Mouse (Mus musculus) fibroblast of lung, adult 2 months (primary cell): Measurements from ENCODE around the gene Syt2.

Experiments
- DNase-seq: peaks from one replicate; pipeline ENCODE4 v3.0.0-alpha.2; 2011; ENCODE audit warnings: low read depth

The Syt2 gene

DNA sequence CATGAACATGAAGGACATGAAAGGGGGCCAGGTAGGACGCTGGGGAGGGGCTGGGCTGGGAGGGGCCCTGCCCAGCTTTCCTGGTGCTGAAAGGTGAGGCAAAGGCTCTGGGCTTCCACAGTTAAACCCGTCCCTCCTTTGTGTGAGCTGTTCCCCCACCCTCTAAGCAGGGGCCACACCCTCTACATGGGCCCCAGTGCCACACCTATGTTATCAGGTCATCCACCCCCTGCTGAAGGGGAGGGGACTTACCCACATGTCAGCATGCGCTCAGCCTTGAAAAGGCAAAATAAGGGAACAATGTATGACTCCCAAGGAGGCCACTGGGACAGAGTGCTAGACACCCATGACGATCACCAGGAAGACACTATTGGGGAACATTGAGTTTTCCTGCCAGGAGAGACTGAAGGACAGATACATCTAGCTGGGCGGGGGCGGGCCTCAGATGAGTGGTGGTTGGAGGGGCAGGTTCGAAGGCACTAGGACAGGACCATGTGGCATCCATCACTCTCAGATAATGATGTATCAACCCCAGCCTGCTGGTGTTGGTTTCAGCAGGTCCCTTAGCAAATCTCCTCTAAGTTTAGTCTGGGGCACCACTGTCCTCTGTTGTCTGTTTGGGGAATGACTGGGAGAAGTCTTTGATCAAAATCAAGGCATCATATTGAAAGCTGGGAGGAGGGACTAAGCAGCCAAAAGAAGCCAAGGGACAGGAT lies 95.6 kb downstream of the Syt2 start:
- no peak for DNase-seq

DNA sequence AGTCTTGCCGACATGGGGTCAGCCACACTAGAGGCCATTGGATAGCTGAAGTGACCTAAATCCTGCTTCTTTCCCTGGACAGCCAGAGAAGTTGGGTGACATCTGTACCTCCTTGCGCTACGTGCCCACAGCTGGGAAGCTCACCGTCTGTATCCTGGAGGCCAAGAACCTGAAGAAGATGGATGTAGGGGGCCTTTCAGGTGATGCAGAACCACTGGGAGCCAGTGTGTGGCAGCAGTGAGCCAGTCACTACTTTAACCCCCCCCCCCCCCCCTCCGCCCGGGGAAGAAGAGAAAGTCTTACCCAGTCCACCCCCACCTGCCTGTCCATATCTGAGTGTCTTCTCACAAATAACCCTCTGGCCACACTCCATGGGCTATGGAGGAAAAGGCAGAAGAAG lies 99.2 kb downstream of the Syt2 start:
- DNase-seq = no peak

DNA sequence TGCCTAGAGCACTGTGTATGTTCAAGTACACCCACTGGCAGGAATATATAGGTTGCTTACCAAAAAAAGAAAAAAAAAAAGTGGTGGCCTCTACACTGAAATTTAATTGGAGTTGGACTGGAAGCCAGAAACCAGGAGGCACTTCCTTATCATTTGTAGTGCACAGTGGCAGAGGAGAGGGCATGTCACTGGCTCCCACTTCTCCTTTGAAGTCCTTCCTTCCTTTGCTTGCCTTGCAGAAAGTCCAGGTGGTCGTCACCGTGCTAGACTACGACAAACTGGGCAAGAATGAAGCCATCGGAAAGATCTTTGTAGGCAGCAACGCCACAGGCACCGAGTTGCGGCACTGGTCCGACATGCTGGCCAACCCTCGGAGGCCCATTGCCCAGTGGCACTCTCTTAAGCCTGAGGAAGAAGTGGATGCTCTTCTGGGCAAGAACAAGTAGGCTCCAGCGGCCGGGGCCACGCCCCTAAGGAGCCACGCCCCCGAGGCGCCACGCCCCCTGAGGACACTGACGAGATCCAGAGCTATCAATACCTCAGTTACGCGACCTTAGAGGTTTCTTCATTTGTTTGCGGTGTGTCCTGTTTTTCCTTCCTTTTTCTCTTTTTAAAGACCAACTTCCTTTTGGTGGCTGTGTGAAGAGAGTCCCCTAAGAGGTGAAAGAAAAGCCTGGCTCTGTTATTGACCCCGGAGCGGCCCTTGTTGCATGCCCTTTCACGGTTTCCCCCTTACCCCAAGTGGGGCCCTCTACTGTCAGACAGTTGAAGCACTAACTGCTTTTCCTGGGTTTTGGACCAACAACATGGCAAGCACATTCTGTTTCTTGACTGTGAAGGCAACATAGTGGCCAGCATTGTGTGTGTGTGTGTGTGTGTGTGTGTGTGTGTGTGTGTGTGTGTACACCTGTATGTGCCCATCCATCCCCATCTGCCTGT lies 101.0 kb downstream of the Syt2 start:
- DNase-seq = no peak

DNA sequence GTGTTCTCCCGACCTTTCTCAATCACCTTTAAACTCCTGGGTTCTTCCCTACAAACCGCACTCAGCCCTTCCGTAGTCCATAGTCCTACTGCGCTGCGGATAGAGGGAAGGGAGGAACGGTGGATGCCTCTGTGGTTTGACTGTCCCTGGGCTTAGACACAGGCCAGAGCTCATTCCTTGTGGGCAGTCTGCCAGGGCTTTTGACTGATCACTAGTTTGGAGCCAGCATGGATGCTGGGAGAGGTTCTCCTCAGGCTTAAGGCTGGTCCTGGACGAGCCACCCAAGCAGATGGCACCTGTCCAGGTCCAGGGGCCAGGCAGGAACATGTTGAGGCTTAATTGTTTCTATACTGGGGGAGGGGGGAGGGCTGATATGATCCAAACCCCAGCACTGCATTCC lies 103.4 kb downstream of the Syt2 start:
- DNase-seq = no peak

DNA sequence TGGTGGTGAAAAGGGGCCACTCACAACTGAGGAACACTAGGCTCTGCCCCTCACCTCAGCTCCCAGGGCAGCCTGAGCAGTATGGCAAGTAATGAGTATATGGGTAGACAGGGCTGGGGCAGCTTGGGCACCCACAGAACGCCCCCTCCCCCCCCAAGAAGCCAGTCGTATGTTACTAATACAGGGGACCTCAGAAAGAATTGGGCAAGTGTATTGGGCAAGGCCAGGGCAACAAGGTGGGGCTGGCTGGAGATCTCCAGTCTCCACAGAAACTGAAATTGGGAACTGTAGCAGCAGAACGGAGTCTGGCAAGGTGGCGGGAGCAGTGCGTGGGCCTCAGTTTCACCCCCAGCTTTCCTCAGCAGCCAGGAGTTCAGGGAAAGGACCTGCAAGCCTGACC lies 106.0 kb downstream of the Syt2 start:
- DNase-seq = no peak

DNA sequence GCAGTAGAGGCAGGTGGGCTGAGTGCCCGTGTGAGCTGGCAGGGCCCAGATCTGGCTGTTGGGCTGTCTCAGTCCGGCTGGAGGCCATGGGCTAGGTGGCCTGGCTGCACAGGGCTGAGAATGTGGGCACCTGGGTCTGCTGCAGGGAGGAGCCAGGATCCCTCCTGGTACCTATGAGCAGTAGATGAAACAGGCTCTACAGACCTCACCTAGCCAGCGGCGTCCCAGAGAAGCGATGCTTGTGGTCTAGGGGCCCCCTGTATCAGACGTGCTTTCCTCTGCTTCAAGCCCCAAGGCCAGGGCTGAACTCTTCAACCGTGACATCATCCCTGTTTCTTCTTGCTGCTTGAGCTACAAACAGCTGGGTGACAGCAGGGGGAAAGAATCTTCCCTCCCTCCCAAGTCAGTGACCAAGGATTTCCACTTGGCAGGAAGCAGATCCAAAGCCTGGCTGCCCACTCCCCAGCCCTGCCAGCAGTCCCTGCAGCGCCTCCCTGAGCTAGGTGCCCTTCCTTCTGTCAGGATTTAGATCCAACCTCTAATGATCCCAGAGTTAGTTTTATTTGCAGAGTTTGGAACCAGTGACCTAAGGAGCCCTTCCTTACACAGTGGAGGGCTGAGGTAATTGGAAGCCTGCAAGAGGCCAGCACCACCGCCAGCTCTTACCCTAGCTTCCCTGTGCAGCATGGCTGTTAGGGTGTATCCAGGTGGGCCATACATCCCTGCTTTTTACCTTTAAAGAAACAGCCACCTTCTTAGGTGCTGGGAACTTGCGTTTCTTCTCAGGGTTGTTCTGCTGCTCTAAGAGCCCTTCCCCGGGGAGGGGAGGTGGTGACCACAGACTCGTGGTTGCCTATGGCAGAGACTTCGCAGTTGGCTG lies 107.5 kb downstream of the Syt2 start:
- no peak for DNase-seq

DNA sequence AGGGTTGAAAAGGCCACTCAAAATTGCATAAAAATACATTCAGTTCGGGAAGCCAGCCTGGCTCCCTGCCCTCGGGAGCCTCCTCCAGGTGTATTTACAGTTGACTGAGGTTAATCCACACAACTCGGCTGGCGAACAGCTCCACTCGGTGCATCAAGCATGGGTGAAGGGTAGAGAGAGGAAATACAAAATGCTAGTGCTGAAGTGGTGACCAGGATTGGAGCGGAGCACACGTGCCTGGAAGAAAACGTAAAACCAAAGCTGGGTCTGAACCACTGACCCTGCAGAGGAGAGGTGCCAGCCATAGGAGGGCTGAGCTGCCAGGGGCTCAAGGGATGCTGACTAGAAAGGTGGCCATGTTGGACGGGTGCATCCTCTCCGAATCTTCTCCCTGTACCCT lies 108.3 kb downstream of the Syt2 start:
- DNase-seq = no peak

DNA sequence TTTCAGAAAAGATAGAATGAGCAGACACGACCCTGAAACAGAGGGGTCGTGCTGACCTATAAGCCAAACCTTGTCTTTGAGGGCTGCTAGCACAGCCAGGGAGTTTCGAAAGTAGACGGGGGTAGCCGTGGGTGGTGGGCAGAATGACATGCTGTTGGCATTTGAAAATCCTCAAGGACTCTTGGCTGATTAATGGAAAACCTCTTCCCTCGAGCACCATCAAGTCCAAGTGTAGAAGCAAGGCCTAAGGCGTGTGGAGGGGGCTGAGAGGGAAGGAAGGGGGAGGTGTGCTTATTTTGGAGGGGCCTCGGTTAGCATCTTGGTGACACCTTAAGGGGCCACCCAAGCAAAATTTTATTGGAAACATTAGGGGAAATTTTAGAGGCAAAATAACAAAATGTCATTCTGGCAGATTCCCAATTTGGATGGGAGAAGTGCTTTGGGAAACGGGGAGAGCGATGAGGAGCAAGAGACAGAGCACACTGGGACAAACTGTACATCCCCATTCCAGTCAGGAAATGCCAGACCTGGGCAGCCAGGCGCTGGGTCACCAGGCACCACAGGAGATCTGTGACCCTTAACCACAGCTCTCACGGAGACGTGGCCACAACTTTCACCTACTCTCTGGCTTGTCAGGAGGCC lies 109.2 kb downstream of the Syt2 start:
- no peak for DNase-seq

DNA sequence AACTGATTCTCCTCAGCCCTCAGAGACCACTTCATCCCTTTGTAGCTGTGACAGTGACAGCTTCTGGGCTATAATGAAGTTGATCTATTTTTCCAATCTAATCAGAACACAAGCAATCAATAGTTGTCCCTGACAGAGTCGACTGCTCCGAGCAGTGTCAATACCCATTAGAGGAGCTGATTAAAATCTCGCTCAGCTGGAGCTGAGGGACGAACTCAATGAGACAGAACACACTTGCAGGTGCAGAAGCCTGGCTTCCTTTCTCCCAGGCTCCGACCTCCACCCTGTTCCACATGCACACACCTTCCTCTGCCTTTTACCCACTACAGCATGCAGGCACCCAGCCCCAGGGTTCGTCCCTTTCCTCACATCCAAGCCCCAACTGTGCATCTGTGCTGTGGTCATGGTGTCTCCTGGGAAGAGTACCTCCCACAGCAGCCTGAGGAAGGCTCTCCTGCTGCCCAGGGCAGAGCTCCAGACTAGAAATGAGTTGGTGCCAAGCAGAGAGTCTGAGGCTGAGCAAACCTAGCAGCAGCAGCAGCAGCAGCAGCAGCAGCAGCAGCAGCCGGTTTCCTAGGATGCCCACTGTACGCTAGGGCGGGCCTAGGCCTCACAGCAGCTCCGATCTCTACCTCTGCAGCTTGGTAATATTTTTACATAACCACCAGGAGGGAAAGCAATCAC lies 109.9 kb downstream of the Syt2 start:
- DNase-seq = no peak

DNA sequence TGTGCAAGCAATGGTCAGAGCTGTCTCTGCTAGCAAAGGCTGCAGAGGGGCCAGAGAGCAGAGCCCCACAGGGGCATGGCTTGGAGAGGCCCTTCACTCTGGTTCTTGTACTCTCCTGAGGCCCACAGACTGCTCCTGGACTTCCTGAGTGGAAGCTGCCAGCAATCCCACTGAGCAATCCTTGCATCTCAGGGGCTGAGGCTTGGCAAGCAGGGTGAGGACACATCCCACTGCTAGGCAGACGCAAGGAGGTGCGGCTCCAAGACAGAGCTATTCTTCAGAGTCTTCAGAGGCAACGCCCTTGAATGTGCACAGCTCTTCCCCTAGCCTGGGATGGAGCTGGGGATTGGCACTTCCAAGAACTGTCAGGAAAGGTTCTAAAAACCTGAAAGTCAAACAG lies 110.8 kb downstream of the Syt2 start:
- no peak for DNase-seq

DNA sequence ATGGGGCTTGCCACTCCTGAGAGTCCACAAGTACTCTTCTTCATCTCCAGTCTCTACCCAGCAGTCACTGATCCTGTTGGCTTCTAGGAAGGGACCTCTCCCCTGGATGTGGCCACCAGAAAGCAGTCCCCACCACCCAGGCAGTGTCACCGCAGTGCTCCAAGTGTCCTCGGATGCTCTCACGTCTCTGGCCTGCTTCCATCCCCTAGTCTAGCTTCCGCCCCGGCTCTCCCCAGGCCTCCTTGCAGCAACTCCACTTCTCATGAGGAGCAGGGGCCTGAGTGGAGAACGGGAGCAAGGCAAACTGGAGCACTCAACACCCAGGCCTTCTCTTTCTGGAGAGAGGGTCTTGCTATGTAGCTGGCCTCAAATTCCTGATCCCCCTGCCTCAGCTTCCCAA lies 112.7 kb downstream of the Syt2 start:
- DNase-seq = no peak

DNA sequence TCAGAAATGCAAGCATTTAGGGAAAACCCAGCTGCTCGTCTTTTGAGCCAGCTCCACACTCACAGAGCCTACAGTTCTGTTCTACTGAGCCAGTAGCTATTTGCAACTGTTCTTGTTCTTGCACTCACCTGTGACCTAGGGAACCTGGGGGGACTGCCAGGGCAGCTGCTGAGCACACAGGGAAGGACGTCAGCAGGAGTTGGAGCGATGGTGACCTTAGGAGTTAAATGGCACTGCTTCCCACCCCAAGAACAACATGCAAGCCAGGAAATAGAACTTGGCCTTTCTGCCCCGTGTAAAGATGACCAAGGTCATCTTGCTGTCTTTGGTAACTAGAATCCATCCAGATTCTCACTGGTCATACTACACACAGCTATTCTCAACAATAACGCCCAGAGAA lies 114.2 kb downstream of the Syt2 start:
- no peak for DNase-seq

DNA sequence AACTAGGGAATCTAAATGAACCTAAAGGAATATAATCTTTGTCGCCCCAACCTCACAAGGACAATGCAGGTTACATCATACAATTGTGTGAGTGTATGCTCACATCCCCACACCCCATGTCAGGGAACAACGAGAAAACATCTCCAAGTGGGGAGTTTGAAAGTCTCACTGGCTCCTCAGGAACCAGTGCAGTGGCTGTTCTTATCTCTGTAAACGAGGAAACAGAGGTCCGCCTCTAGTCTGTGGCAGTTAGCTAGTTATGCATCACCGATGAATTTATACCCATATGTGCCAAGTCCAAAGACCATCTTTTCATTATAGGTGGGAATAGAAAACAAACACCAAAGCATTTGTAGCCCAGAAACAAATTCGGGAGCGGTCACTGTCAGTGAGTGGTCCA lies 115.1 kb downstream of the Syt2 start:
- DNase-seq = no peak

DNA sequence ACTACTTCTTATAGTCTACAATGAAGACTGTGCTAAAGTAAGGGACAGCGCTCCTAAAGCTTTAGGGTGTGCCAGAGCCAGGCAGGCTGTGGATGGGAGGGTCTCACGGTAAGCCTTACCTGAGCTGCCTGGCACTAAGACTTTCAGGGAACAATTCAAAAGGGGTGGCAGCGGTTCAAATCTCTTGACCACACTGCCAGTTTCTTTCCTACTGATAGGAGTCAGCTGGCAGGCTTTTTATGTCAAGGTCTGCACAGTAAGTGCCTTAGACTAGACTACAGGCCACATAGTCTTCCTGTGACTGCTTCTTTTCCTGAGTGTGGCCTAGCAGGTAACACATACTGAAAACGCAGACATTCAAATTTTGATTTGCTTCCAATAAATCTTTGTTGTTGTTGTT lies 116.8 kb downstream of the Syt2 start:
- DNase-seq = no peak

DNA sequence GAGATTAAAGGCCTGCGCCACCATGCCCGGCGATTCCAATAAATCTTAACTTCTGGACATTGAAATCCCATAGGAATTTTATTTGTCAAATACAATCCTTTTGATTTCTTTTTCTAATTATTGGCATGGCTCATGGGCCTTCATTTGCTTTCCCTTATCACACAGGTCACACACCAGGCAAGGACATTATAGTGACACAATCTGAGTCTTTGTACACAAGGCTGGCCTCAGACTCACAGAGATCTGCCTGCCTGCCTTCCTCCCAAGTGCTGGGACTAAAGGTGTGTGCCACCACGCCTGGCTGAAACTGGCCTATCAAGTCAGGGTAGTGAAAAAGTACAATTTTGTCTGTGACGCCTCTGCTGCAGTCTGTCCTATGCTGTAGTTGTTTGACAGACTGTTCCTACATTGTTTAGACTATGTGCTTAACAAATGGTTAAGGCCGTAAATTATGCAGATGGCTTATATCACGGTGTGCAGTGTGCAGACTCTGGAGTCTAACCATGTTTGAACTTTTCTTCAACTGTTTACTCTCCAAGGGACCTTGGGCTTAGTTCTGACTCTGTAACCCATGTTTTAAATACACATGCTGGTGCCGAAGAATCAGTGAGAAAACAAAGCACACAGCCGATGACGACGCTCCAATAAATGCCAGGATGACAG lies 117.4 kb downstream of the Syt2 start:
- DNase-seq = no peak

DNA sequence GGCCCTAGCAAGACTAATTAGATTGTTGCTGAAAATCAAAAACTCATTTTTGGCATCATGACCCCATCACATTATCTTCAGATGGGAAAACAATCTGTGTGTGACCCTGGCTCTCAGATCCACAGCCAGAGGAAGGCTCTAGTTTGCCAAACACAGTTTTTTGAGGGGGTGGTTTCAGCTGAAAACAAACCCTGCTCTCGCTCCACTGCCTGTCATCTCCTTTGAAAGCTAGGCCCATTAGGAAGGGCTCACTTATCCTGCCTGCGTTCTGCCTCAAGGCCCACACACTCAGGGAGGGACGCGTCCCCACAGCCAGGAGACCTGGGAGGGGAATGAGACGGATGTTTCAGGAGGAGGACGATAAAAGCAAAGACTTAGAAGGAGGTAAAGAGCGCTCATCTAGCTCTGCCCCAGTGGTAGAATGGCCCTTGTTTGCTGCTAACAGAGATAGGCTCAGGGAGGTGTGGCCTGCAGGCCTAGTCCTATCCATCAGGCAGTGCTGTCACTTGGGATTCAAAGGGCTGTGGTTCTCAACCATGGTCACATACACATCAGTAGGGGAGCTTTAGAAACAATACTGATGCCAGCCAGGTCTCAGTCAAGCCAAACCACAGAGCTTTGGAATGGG lies 118.5 kb downstream of the Syt2 start:
- no peak for DNase-seq

DNA sequence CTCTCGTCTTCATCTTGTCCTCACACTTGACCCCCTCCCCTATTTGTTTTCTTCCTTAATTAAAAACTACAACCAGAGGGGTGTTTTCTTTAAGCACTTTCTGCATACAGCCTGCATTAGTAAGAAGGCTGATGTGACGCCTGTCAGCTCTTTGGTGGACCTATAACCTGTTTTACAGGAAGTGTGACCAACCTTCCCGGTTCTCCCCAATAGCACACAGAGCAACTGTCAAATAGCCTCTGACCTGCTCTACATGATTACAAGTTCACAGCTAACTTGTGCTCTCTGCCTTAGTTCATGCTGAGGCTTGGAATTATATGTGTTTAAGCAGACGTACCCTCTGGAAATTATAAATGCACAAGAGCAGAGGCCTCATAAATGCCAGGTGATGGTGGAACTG lies 120.0 kb downstream of the Syt2 start:
- no peak for DNase-seq

DNA sequence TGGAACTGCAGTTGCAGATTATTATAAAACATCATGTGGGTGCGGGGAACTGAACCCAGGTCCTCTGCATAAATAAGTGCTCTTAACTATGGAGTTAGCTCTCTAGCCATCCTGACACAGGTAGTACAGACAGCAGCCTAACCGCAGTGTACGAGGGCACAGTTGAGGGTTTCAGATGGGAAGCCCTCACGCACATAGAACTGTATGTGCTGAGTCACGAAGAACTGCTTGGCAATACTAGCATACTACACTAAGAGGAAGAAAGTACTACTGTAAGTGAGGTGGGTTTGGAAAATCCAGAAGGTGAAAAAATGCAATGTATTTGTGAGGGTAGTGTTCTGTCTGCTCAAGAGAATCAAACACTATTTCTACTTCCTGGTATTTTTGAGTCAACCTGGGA lies 123.8 kb downstream of the Syt2 start:
- no peak for DNase-seq

DNA sequence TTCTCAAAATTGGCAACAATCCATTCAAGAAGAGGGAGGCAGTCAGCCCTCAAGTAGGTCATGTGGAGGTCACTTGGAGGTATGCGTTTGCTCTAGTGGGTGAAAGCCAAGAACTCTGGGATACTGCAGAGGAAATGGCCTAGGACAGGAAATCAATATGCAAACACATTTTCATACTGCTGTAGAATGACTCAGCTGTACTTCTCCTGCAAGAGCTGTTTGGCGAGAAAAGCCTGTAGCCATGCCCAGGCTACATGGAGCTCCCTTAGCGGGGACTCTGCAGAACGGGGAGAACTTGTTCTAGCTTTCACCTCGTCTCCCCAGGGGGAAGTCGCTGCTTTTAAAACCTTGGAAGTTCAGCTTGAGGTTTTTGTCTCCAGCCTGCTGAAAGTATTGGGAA lies 124.9 kb downstream of the Syt2 start:
- peak; percentile 51 for DNase-seq

DNA sequence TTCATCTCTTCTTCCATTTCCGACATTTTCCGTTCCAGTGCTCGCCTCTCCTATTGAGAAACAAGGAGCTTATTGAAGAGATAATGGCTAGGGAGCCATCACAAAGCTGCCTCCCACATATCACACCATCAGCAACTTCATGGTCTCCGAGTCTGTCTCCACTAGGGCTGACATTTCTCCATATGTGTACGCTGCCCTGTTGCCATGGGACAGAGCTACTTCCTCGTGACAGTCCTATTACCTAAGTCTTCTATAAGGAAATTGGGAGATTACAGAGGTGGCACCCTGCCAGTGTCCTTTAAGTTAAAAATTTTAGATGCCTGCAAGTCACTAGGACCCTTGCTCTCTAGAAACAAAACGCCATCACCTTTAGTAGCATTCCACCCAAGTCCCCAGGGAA lies 125.5 kb downstream of the Syt2 start:
- no peak for DNase-seq
